Mouse (Mus musculus) small intestine, adult 2 months (tissue): ENCODE measurements around the gene Trim11.

ENCODE experiments used
- CTCF ChIP-seq: fragments of 200-500 bp; IDR thresholded peaks from 2 replicates; pipeline ENCODE4 v1.5.1; 2012; ENCODE audit warnings: low read depth, mild to moderate bottlenecking, control low read depth, inconsistent platforms, low read length, moderate library complexity, mixed read lengths; ENCODE audit not compliant: insufficient replicate concordance, insufficient read length; ENCODE audit errors: extremely low read depth
- POLR2A ChIP-seq: fragments of 200-500 bp; IDR thresholded peaks from 2 replicates; pipeline ENCODE4 v1.6.1; 2012; ENCODE audit warnings: low read depth, mild to moderate bottlenecking, control low read depth, inconsistent platforms, low read length, moderate library complexity

- no peak for TF ChIP-seq CTCF
- TF ChIP-seq POLR2A: no peak
Observed at GRCm38 (mm10) chr11:58985299-58985917, 7.5 kb downstream of the Trim11 start.
